Mouse (Mus musculus): Measurements from ENCODE around the gene Pdgfb. TPM values are rescaled to one million over a fixed set of nuclear protein-coding genes. Genes with fewer than 3 reads are reported as not detected.

Gene Pdgfb
- 2.9 and 3.4 TPM in 2 replicates for polyA plus RNA-seq (2015; fragmentation: Nextera tagmentation; extraction: Ambion mirVana)

DNA sequence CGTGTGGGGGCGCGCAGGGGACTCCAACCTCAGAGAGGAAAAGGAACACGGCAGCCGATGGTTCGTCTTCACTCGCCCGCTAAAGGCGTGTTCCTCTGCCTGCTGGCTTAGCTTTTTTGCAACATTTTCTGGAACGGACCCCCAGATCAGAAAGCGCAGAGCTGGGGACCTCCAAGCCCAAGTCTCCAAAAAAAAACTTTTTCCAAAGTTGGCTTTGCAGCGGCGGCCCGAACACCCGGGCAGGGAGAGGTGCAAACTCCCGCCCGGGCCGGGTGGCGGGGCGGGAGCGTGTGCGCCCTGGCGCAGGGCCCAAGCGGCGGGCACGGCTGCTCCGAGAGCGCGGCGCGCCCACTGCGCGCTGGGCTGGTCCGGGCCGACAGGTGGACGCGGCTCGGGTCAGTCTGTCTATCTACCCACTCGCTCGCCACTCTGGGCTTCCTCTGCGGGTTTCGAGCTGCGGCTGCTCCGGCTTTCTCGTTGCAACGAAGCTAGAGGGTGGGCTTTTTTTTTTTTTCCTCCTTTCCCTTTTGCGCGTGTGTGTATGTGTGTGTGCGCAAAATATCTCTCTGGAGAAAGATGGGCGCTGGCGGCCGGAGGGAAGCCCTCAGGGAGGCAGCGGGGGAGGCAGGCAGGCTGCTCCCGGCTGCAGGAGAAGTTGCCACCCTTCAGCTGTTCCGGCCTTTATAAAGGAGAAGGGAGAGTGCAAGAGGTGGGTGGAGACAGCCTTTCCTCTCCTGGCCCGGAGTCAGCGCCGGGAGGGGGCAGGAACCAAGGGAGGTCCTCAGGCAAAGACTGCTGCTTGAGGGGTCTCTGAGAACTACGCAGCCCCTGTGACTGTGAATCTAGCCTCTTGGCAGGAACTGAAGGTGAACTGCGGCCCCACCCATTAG, at the start of gene Pdgfb:
Pdgfb (minus strand) TSS at position 657 of the 890 bp plus-strand sequence.
- H3K4me1 ChIP-seq (ENCODE audit: control insufficient read depth, insufficient read depth, low read length) = peaks cover 33% of the 10 kb centered on the region
- H3K27ac ChIP-seq (ENCODE audit: low read length) = peak within 1 kb of the TSS; percentile 80
- ATAC-seq (ENCODE audit: insufficient read depth, low FRiP score) = no peak
- peak within 1 kb of the TSS; percentile 88 for H3K9ac ChIP-seq (ENCODE audit: low read length)
- H3K27me3 ChIP-seq (ENCODE audit: control insufficient read depth, insufficient read depth, low read length) = peaks cover 43% of the 10 kb centered on the region
- H3K4me3 ChIP-seq (replicated peaks; ENCODE audit: low read length) = peak within 1 kb of the TSS; percentile 70
- H3K36me3 ChIP-seq (ENCODE audit: control insufficient read depth, insufficient read depth, low read length) = no peaks in the 10 kb centered on the region
- no peaks in the 10 kb centered on the region for H3K9me3 ChIP-seq (replicated peaks; ENCODE audit: control insufficient read depth, low read length)
- WGBS = under 1% methylated on average over 60 of the region's 60 CpGs
- peak within 1 kb of the TSS; percentile 99 for H3K4me2 ChIP-seq (ENCODE audit: low read depth, low read length)

DNA sequence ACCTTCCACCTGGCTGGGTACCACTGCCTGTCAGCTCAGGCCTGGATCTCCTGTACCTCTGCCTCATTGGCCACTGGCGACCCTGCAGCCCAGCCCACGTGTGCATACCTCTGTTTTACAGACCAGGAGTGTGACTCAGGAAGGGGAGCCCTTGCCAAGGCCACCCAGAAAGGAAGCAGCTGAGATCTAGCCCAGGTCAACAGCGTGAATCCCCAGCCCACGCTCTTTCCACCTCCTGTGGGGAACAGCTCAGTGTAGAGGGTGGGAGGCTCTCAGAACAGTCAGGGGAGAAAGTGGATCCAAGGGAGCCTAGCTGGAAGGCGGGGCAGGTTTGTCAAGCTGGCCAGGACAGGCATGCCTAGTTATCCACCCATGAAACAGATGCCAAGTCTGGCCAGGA, 48.0 kb upstream of the Pdgfb start:
- H3K4me2 ChIP-seq (ENCODE audit: low read depth, low read length) = no peak overlapping the region
- no peaks in the 10 kb centered on the region for H3K36me3 ChIP-seq (ENCODE audit: control insufficient read depth, insufficient read depth, low read length)
- H3K27me3 ChIP-seq (ENCODE audit: control insufficient read depth, insufficient read depth, low read length) = no peaks in the 10 kb centered on the region
- 0 out of 2 replicates have a peak, but pooled peaks cover 5% of the 10 kb centered on the region for H3K4me1 ChIP-seq (ENCODE audit: control insufficient read depth, insufficient read depth, low read length)
- no peak overlapping the region for H3K27ac ChIP-seq (ENCODE audit: low read length)
- H3K4me3 ChIP-seq (replicated peaks; ENCODE audit: low read length) = no peak overlapping the region
- WGBS = 38% methylated on average over 5 of the region's 5 CpGs
- no peak overlapping the region for H3K9ac ChIP-seq (ENCODE audit: low read length)
- H3K9me3 ChIP-seq (replicated peaks; ENCODE audit: control insufficient read depth, low read length) = no peaks in the 10 kb centered on the region
- no peak for ATAC-seq (ENCODE audit: insufficient read depth, low FRiP score)

DNA sequence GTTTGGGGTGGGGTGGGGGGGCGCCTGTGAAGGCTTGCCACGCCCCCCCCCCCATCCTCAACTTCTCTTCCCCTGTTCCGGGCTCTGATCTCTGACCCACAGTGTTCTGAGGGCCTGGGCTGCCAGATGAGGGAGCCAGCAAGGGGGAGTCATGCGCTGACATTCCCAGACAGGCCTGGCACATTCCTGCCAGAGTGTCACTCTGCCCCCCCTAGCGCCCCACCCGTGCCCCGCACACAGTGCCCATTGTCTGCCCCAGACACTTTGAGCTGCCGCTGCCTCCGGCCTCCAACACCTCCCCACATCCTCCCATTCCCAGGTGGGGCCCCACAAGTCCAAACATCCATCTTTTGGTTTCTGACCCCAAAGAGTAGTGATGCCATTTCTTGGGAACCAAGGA, 47.6 kb upstream of the Pdgfb start:
- H3K36me3 ChIP-seq (ENCODE audit: control insufficient read depth, insufficient read depth, low read length) = no peaks in the 10 kb centered on the region
- H3K27ac ChIP-seq (ENCODE audit: low read length) = no peak overlapping the region
- no peaks in the 10 kb centered on the region for H3K9me3 ChIP-seq (replicated peaks; ENCODE audit: control insufficient read depth, low read length)
- H3K27me3 ChIP-seq (ENCODE audit: control insufficient read depth, insufficient read depth, low read length) = no peaks in the 10 kb centered on the region
- H3K9ac ChIP-seq (ENCODE audit: low read length) = no peak overlapping the region
- no peak overlapping the region for H3K4me3 ChIP-seq (replicated peaks; ENCODE audit: low read length)
- H3K4me2 ChIP-seq (ENCODE audit: low read depth, low read length) = no peak overlapping the region
- WGBS = 55% methylated on average over 7 of the region's 9 CpGs
- H3K4me1 ChIP-seq (ENCODE audit: control insufficient read depth, insufficient read depth, low read length) = 0 out of 2 replicates have a peak, but pooled peaks cover 5% of the 10 kb centered on the region
- no peak for ATAC-seq (ENCODE audit: insufficient read depth, low FRiP score)

DNA sequence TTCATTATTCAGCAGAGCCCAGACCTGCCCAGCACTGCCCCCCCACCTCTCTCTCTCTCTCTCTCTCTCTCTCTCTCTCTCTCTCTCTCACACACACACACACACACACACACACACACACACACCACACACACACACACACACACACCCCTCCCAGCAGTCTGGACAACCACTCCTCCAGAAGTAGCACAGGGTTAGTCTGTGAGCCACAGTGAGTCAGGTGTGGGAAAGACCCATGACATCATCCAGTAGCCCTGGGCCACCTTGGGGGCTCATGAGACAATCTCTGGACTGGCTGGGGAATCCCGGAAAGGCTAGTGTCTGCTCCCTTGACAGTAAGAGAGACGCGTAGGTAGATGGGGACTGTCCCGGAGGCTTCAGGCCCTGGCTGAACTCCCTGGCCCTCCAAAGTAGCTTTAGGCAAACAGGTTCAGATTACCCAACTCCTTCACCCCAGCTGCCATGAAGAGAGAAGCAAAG, 46.3 kb upstream of the Pdgfb start:
- Histone ChIP-seq H3K4me3 (replicated peaks; ENCODE audit: low read length) (no peak overlapping the region), H3K4me2 (ENCODE audit: low read depth, low read length) (no peak overlapping the region), H3K27ac (ENCODE audit: low read length) (no peak overlapping the region), H3K27me3 (ENCODE audit: control insufficient read depth, insufficient read depth, low read length) (no peaks in the 10 kb centered on the region), H3K36me3 (ENCODE audit: control insufficient read depth, insufficient read depth, low read length) (no peaks in the 10 kb centered on the region), H3K9me3 (replicated peaks; ENCODE audit: control insufficient read depth, low read length) (no peaks in the 10 kb centered on the region), H3K4me1 (ENCODE audit: control insufficient read depth, insufficient read depth, low read length) (0 out of 2 replicates have a peak, but pooled peaks cover 5% of the 10 kb centered on the region), H3K9ac (ENCODE audit: low read length) (no peak overlapping the region)
- WGBS = 79% methylated on average over 4 of the region's 4 CpGs
- ATAC-seq (ENCODE audit: insufficient read depth, low FRiP score) = no peak

DNA sequence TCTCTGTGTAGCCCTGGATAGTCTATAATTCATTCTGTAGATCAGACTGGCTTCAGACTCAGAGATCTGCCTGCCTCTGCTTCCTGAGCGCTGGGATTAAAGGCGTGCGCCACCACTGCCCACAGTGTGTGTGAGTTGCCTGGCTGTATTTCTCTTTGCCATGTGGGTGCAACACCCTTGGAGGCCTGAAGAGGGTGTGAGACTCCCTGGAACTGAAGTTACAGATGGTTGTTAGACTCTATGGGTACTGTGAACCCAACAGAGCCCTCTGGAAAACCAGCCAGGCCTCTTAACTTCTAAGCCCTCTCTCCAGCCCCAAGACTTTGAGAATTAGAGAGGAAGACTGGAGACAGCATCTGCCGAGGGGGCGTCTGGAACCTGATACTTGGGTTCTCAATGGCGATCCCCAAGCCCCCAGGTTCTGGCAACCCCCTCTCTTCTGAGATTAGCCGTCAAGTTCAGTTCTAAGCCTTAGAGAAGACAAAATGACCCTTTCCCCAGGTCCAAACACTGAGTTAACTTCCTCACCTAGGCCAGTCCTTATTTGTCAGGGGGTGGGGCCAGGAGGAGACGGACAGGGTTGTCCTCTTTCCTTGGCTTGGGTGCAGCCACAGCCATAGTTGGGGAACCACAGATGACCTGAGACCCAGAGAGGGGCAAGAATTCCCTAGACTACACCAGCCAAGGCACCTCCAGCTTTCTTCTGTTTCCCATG, 45.7 kb upstream of the Pdgfb start:
- H3K4me1 ChIP-seq (ENCODE audit: control insufficient read depth, insufficient read depth, low read length) = 0 out of 2 replicates have a peak, but pooled peaks cover 5% of the 10 kb centered on the region
- no peaks in the 10 kb centered on the region for H3K27me3 ChIP-seq (ENCODE audit: control insufficient read depth, insufficient read depth, low read length)
- H3K27ac ChIP-seq (ENCODE audit: low read length) = no peak overlapping the region
- no peaks in the 10 kb centered on the region for H3K9me3 ChIP-seq (replicated peaks; ENCODE audit: control insufficient read depth, low read length)
- H3K9ac ChIP-seq (ENCODE audit: low read length) = no peak overlapping the region
- no peak overlapping the region for H3K4me2 ChIP-seq (ENCODE audit: low read depth, low read length)
- no peaks in the 10 kb centered on the region for H3K36me3 ChIP-seq (ENCODE audit: control insufficient read depth, insufficient read depth, low read length)
- no peak for ATAC-seq (ENCODE audit: insufficient read depth, low FRiP score)
- H3K4me3 ChIP-seq (replicated peaks; ENCODE audit: low read length) = no peak overlapping the region
- 91% methylated on average over 8 of the region's 8 CpGs for WGBS

DNA sequence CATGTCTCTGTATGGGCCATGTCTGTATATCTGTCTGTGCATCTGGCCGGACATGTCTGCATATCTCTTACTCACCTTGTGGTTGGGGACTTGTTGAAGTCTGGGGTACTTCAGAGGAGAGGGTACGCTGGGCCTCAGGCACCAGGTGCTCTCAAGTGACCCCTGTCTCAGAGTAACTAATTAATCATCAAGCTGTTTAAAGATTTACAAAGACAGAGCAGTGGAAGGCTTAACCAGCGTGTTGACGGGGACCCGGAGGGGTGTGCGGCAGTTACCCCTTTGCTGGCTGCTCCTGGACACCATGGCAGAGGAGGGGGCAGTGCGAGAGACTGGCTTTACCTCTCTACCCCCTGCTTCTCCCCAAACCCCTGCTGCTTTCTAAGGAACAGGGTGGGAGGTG, 44.8 kb upstream of the Pdgfb start:
- Histone ChIP-seq H3K27ac (ENCODE audit: low read length) (no peak overlapping the region), H3K9me3 (replicated peaks; ENCODE audit: control insufficient read depth, low read length) (no peaks in the 10 kb centered on the region), H3K4me3 (replicated peaks; ENCODE audit: low read length) (no peak overlapping the region), H3K4me1 (ENCODE audit: control insufficient read depth, insufficient read depth, low read length) (0 out of 2 replicates have a peak, but pooled peaks cover 5% of the 10 kb centered on the region), H3K9ac (ENCODE audit: low read length) (no peak overlapping the region), H3K27me3 (ENCODE audit: control insufficient read depth, insufficient read depth, low read length) (no peaks in the 10 kb centered on the region), H3K36me3 (ENCODE audit: control insufficient read depth, insufficient read depth, low read length) (no peaks in the 10 kb centered on the region), H3K4me2 (ENCODE audit: low read depth, low read length) (no peak overlapping the region)
- ATAC-seq (ENCODE audit: insufficient read depth, low FRiP score) = no peak
- 39% methylated on average over 7 of the region's 7 CpGs for WGBS

DNA sequence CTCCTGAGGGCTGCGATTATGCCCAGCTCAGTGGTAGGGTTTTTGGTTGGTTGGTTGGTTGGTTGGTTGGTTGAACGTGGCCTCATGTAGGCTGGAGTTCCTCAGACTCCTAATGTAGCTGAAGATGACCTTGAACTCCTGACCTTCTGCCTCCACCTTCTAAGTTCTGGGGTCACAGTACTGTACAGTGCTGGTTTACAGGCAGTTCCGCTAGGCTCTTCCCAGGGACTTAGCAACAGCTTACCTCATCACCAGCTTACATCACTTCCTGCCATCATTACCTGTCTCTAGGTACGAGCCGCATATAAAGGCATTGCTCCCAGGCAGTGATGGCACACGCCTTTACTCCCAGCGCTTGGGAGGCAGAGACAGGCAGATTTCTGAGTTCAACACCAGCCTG, 43.4 kb upstream of the Pdgfb start:
- Histone ChIP-seq H3K27me3 (ENCODE audit: control insufficient read depth, insufficient read depth, low read length) (no peaks in the 10 kb centered on the region), H3K4me2 (ENCODE audit: low read depth, low read length) (no peak overlapping the region), H3K9ac (ENCODE audit: low read length) (no peak overlapping the region), H3K36me3 (ENCODE audit: control insufficient read depth, insufficient read depth, low read length) (no peaks in the 10 kb centered on the region), H3K9me3 (replicated peaks; ENCODE audit: control insufficient read depth, low read length) (no peaks in the 10 kb centered on the region), H3K4me1 (ENCODE audit: control insufficient read depth, insufficient read depth, low read length) (peaks cover 10% of the 10 kb centered on the region; the same call in 1 of the 2 replicates), H3K27ac (ENCODE audit: low read length) (no peak overlapping the region), H3K4me3 (replicated peaks; ENCODE audit: low read length) (no peak overlapping the region)
- no peak for ATAC-seq (ENCODE audit: insufficient read depth, low FRiP score)
- WGBS = 90% methylated on average over 7 of the region's 7 CpGs

DNA sequence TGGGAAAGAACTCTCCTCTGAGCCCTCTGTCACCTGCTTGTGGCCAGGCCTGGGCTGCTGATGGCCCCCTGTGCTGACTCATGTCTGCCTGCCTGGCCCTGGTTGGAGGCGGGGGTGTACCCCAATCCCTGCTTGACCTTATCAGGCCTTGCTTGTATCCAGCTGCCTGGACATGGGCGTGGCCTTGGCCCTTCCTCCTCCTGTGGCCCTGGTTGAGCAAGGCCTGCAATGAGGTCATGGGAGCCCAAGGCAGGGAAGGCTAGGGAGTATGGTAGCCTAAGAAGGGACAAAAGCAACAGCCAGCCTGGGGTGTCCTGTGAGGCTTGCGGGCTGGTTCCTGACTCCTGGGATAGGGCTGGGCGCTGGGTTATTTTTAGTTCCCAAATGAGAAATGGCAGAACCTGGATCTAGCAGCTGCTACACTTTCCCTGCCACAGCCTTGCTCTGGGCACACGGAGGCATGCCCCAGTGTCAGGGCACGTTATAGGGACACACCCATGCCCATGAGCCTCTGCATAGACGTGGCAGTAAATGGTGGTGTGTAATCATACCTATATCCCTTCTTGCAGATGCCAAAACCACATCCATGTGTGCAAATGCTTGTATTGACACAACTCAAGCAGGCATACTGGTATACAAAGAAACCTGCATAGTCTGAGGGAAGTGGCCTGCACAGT, 39.4 kb upstream of the Pdgfb start:
- peak; percentile 31 for ATAC-seq (ENCODE audit: insufficient read depth, low FRiP score)
- H3K9me3 ChIP-seq (replicated peaks; ENCODE audit: control insufficient read depth, low read length) = no peaks in the 10 kb centered on the region
- H3K4me3 ChIP-seq (replicated peaks; ENCODE audit: low read length) = no peak overlapping the region
- H3K27me3 ChIP-seq (ENCODE audit: control insufficient read depth, insufficient read depth, low read length) = no peaks in the 10 kb centered on the region
- 64% methylated on average over 7 of the region's 7 CpGs for WGBS
- H3K27ac ChIP-seq (ENCODE audit: low read length) = peak overlapping the region; percentile 21; the same call in 1 of the 2 replicates
- no peak overlapping the region for H3K9ac ChIP-seq (ENCODE audit: low read length)
- H3K4me1 ChIP-seq (ENCODE audit: control insufficient read depth, insufficient read depth, low read length) = peaks cover 5% of the 10 kb centered on the region; the same call in 1 of the 2 replicates
- no peak overlapping the region for H3K4me2 ChIP-seq (ENCODE audit: low read depth, low read length)
- H3K36me3 ChIP-seq (ENCODE audit: control insufficient read depth, insufficient read depth, low read length) = no peaks in the 10 kb centered on the region
